Mouse (Mus musculus) thymus, adult 2 months (tissue): ENCODE measurements at regions not wholly inside any gene's neighbourhood (a gene's known extent, or its start where the extent isn't known, plus 50 kb on each side); places are given as distances from the start of the nearest gene placed in this dataset.

ENCODE experiments used
- DNase-seq: peaks from one replicate; pipeline ENCODE4 v3.0.0; 2021
- H3K27ac ChIP-seq: fragments of 200-500 bp; 2 replicates; pipeline ENCODE4 v1.5.1; 2012; ENCODE audit warnings: low read length, control low read depth; ENCODE audit not compliant: control insufficient read depth, insufficient read depth
- H3K27me3 ChIP-seq: fragments of 200-500 bp; 2 replicates; pipeline ENCODE4 v1.6.1; 2012; ENCODE audit warnings: mild to moderate bottlenecking, low read length, moderate library complexity, mixed read lengths; ENCODE audit not compliant: control insufficient read depth, insufficient read depth
- H3K36me3 ChIP-seq: fragments of 200-500 bp; 2 replicates; pipeline ENCODE4 v1.6.1; 2012; ENCODE audit warnings: mild to moderate bottlenecking, low read length, moderate library complexity; ENCODE audit not compliant: control insufficient read depth, insufficient read depth
- H3K4me1 ChIP-seq: fragments of 200-500 bp; replicated peaks from 2 replicates; pipeline ENCODE4 v1.6.1; 2012; ENCODE audit warnings: low read length; ENCODE audit not compliant: control insufficient read depth, insufficient read depth
- H3K4me3 ChIP-seq: fragments of 200-500 bp; 2 replicates; pipeline ENCODE4 v1.5.1; 2012; ENCODE audit warnings: mild to moderate bottlenecking, low read length, control low read depth, moderate library complexity; ENCODE audit not compliant: control insufficient read depth, insufficient read depth
- CTCF ChIP-seq: fragments of 200-500 bp; IDR thresholded peaks from 2 replicates; pipeline ENCODE4 v1.5.1; 2012; ENCODE audit warnings: mild to moderate bottlenecking, control low read depth, low read length, moderate library complexity, borderline replicate concordance; ENCODE audit not compliant: control insufficient read depth, poor library complexity, insufficient read depth; ENCODE audit errors: extremely low read depth
- POLR2A ChIP-seq: fragments of 200-500 bp; IDR thresholded peaks from 2 replicates; pipeline ENCODE4 v1.6.1; 2012; ENCODE audit warnings: mild to moderate bottlenecking, low read length, control low read depth, moderate library complexity; ENCODE audit not compliant: control insufficient read depth, poor library complexity, insufficient read depth; ENCODE audit errors: extremely low read depth
- WGBS: fragments of 180-500 bp; shearing (Covaris S2); methylation state at CpG from one replicate; pipeline ENCODE4 v1.1.7; 2018; 5-methylcytosine and 5-hydroxymethylcytosine counted together

DNA sequence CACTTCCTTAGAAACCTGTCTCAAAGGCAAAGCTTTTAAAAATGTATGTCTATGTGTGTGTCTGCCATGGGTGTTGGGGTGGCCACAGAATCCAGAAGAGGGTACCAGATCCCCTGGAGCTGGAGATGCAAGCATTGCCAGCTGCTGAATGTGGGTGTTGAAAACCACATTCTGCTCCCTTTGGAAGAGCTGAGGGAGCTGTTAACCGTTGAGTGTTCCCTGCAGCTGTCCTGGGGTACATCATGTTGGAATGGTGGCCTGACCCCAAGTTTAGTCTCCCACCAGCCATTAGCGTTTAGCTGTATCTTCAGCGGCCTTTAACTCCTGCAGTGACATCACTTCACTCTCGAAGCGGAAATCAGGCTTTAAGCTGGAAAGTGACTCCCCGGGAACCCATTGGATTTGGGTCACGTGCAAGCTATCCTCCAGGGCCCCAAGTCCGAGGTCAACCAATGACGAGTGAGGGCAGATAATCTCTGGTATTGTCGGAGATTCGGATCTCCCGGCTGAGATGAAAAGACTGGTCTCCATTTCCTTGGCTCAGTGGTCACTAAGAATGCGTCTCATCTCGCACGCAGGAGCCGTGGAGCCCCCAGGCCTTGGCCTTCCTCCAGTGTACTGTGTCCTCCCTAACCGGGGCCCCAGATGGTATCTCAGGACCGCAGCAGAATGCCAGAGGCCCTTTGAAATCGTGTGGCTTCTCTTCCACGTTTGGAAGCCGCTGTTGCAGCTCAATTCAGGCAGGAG lies 412.9 kb upstream of the Tbx3 start:
- TF ChIP-seq POLR2A = no peak
- TF ChIP-seq CTCF = no peak
- no peak for DNase-seq
- 75% methylated on average over 21 of the region's 21 CpGs for WGBS

GRCm38 (mm10) chr5:119258831-119259230 lies 411.6 kb upstream of the Tbx3 start:
- Histone ChIP-seq H3K27me3 (no peaks in the 10 kb centered on the region), H3K36me3 (no peaks in the 10 kb centered on the region), H3K27ac (no peak overlapping the region), H3K4me3 (no peak overlapping the region), H3K4me1 (no peaks in the 10 kb centered on the region)
- TF ChIP-seq POLR2A = no peak
- no peak for TF ChIP-seq CTCF
- WGBS = 71% methylated on average over 5 of the region's 5 CpGs
- no peak for DNase-seq

More for the DNA sequence above, 412.9 kb upstream of the Tbx3 start:
- H3K4me1 ChIP-seq = no peaks in the 10 kb centered on the region
- no peaks in the 10 kb centered on the region for H3K36me3 ChIP-seq
- H3K27ac ChIP-seq = no peak overlapping the region
- no peak overlapping the region for H3K4me3 ChIP-seq
- no peaks in the 10 kb centered on the region for H3K27me3 ChIP-seq

- no peak overlapping the region for H3K27ac ChIP-seq
- H3K36me3 ChIP-seq = no peaks in the 10 kb centered on the region
- TF ChIP-seq POLR2A (no peak), CTCF (no peak)
- DNase-seq = no peak
- H3K4me3 ChIP-seq = no peak overlapping the region
- no peaks in the 10 kb centered on the region for H3K27me3 ChIP-seq
- no peaks in the 10 kb centered on the region for H3K4me1 ChIP-seq
- 89% methylated on average over 20 of the region's 20 CpGs for WGBS
These were observed 405.1 kb upstream of the Tbx3 start for GRCm38 (mm10) chr5:119265149-119265890.

DNA sequence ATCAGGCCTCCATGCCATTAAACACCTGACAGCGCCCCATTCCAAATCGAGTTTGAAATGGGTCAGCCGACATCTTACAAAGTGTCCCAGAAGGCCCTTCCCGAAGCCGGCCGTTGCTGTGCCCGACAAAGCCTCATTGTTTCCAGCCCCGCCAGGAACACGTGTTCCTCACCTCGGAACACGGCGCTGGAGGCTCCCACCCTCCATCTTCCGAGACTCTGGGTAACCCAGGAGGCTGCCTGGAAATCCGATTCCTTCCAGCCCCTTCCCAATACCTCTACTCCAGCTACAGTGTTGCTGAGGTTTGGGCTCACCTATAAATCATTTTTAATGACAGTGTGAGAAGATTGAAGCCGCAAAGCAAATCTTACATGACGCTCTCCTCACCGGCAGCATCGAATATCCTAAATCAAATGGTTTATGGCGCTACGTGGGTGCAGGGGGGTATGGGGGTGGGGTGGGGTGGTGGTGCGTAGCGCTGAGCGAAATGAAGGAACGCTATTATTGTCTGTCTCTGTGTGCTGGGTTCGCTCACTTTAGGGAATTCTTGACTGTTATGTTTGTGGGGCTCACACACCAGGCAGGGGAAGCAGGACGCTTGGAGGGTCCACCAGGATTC lies 399.1 kb upstream of the Tbx3 start:
- Histone ChIP-seq H3K27me3 (no peaks in the 10 kb centered on the region), H3K4me3 (no peak overlapping the region), H3K27ac (no peak overlapping the region), H3K4me1 (no peaks in the 10 kb centered on the region), H3K36me3 (no peaks in the 10 kb centered on the region)
- TF ChIP-seq POLR2A (no peak), CTCF (no peak)
- 92% methylated on average over 26 of the region's 26 CpGs for WGBS
- DNase-seq = no peak

GRCm38 (mm10) chr5:119273203-119273602 lies 397.3 kb upstream of the Tbx3 start:
- H3K27me3 ChIP-seq = no peaks in the 10 kb centered on the region
- DNase-seq = no peak
- H3K4me3 ChIP-seq = no peak overlapping the region
- TF ChIP-seq CTCF (no peak), POLR2A (no peak)
- H3K27ac ChIP-seq = no peak overlapping the region
- WGBS = 89% methylated on average over 7 of the region's 7 CpGs
- no peaks in the 10 kb centered on the region for H3K36me3 ChIP-seq
- H3K4me1 ChIP-seq = no peaks in the 10 kb centered on the region

GRCm38 (mm10) chr5:119273615-119274014 lies 396.9 kb upstream of the Tbx3 start:
- 87% methylated on average over 3 of the region's 3 CpGs for WGBS
- no peaks in the 10 kb centered on the region for H3K4me1 ChIP-seq
- DNase-seq = no peak
- no peak overlapping the region for H3K4me3 ChIP-seq
- no peaks in the 10 kb centered on the region for H3K27me3 ChIP-seq
- no peak for TF ChIP-seq POLR2A
- no peak for TF ChIP-seq CTCF
- no peaks in the 10 kb centered on the region for H3K36me3 ChIP-seq
- H3K27ac ChIP-seq = no peak overlapping the region
